Mouse (Mus musculus) cerebellum, postnatal 14 days (tissue): Measurements from ENCODE around the gene Olfr218.
"Not testable (repeated sequence)": the region's sequence is repeated elsewhere in the genome, so short reads cannot be mapped to it uniquely, and the experiment has no call there.

Experiments
- DNase-seq, 2 experiments: peaks; one replicate each; pipeline ENCODE4 v3.0.0; 2021; ENCODE audit warnings: mixed read lengths in 2 of 2

The Olfr218 gene

GRCm38 (mm10) chr1:173197508-173197907 is at the start of gene Olfr218:
TSS of gene Olfr218 (plus strand) at chr1:173197808.
- DNase-seq, result no peak

DNA sequence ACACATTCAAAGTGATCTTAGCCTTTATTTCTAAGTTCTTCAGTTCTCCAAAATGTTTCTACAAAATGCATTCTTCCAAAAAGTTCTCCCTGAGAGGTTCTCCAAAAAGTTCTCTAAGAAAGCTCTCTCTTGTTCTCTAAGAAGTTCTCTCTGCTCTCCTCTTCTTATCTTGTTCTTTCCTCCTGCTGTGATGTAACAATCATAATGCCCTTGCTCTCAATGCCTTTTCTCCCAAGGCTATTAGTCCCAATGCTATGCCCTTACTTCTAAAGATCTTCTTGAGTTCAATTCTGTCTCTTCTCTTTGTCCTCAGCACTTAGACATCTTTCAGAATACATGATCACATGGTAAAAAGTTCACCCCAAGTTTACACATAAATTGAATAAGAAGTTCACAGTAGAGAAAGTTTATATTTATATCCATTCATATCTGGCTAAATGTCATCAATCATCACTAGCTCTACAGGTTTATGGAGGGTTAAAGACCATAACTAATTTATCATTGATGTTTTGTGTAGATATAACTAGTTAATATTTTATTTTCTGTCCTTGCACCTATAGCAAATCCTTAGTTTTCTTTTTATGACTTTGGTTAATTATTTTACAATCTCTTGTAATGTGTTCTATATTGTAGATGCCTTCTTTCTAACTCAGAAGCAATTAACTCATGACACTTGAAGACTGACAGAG is 23.3 kb upstream of the Olfr218 start:
- no peak for DNase-seq

GRCm38 (mm10) chr1:173190540-173190939 is 7.1 kb upstream of the Olfr218 start, which contains the start of gene Olfr1406:
TSS of gene Olfr1406 (minus strand) at chr1:173190640.
- no peak for DNase-seq

DNA sequence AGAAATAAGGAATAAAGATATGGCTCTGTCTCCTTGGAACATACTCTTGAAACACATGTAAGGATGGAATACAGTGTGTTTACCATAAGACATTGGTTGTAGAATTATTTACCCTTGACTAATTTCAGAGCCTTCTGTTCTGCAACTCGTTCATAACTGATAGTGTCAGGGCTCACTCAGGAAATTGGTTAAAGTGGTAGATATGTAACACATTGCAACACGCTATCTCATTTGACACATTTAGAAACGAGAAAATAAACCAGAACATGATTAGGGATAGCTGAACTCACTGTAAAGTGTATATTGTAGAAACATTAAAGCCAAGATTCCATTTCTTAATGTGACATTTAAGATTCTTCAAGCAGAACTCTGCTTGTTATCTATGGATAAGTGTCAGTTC is 5.5 kb upstream of the Olfr218 start:
- no peak for DNase-seq

GRCm38 (mm10) chr1:173196359-173196758 is 1.2 kb upstream of the Olfr218 start:
- no peak for DNase-seq

GRCm38 (mm10) chr1:173212092-173212491 is 14.5 kb downstream of the Olfr218 start, which contains the start of gene Olfr1404:
TSS of gene Olfr1404 (plus strand) at chr1:173212392.
- no peak for DNase-seq

DNA sequence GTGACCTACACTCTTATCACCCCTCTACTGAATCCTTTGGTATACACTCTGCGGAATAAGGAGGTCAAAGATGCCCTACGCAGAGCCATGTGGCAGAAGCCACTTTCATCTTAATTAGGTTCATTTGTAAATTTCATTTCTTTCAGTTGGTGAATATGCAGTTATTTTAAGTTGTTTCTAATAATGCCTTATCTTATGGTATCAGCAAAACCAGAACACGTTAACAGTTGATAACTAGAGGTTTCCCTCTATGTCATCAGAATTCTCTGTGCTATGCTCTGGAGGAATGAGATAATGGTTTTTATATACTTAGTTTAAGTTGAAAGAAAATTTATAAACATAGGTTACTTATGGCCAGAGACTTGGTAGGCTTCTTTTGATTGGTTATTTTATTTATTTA is 18.9 kb downstream of the Olfr218 start:
- DNase-seq, result no peak

- DNase-seq, result no peak
Measured at GRCm38 (mm10) chr1:173227081-173227480, 29.5 kb downstream of the Olfr218 start, which contains the start of gene Fcer1a. TSS of gene Fcer1a (minus strand) at chr1:173227214.

- not testable (repeated sequence) for DNase-seq
Measured at GRCm38 (mm10) chr1:173237004-173237403, 39.4 kb downstream of the Olfr218 start.

GRCm38 (mm10) chr1:173249888-173250287 is 52.3 kb downstream of the Olfr218 start:
- DNase-seq, result no peak
